Mouse (Mus musculus): Measurements from ENCODE around the gene Smtnl2.
"Not testable (repeated sequence)": the region's sequence is repeated elsewhere in the genome, so short reads cannot be mapped to it uniquely, and the experiment has no call there.

Smtnl2 gene

DNA sequence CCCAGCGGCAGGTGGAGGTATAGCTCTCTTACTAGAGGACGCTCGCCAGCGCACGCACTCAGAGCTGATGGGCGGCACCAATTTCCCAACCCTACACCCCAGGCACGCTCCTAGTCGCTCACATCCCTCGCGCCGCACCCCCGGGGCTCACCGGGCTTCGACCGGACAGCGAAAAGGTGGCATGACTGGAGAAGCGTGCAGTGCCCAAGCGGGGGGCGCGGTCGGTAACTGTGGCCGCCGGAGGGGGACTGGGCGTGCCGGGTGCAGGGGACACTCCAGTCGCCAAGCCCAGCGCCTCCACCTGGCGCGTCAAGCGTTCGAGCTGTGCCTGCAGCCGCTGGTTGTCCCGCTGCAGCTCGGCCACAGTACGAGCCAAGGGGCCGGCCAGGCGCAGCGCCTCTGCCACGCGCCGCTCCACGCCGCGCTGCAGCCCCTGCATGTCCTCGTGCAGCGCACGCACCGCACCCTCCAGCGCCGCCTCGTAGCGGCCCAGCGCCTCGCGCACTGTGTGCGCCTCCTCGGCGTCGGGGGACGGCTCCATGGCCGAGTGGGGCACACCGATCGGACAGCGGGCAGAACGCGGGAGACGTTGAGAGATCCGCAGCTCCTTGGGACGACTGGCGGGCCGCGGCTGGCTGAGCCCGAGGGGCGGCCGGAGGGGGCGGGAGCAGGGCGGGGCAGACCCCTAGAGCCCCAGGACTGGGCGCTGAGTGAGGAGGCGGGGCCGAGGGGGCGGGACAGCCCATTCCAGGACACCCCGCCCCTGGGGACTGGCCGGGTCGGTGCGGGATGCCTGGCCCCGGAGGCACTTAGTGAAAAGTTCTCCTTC is at the start of gene Smtnl2:
TSS of gene Smtnl2 (minus strand) at position 621 of the 829 bp plus-strand sequence.
- no peak for DNase-seq (ENCODE audit: low spot score)

DNA sequence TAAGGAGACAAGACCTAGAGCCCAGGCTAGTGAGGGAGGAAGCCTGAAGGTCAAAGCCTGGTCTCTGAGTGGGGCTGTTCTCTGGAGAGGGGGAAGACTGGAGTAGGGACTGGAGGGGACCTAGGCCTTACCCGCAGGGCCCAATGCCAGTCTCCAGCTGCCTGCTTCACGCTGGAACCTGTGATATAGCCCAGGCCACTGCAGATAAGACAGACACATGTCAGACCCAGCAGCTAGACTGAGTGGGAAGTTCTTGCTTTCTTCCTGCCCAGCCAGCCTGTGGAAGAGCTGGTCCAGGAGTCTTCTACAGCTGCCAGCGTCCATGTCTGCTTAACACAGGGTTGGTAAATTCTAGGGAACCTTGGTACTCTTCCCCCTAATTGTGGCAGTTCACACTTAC is 47.0 kb upstream of the Smtnl2 start:
- no peak for DNase-seq (ENCODE audit: low spot score)

DNA sequence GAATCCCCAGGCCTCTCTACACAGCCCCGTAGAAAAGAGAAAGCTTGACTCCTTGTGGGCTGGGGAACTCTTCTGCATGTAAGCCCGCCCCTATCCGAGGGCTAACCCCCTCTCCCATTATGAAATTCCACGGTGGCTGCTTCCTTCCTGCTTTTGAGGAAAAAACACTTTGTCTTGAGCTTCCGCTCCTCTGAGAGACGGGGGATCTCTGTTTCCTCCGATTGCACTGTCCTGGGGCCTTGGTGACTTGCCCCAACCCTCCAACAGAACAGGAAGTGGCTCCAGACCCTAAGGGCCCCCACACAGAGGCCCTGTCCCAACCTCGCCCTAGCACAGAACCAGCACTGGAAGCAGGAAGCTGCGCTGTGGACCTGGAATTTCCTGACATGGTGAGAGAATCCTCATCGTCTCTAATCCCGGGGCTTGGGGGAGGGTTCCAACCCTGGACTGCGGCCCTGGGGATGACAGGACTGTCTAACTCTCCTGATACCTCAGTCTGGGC is 46.5 kb upstream of the Smtnl2 start:
- no peak for DNase-seq (ENCODE audit: low spot score)

DNA sequence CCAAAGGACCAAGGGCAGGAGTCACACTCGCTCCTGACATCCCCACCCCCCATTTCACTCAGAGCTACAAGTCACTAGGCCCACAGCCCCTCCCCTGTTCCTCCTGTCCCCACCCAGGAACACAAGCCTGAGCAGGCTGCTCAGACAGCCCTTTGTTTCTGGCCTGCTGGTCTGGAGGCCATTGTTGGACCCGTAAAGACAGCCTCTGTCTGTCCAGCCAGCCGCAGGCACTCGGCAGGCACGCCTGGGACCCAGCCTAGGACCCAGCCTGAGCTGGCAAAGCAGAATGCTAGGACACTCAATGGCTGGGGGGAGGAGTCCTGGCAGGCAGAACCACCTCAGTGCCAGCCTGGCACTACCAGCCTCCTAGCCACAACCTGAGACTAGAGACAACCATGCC is 44.2 kb upstream of the Smtnl2 start:
- peak; percentile 71 for DNase-seq (ENCODE audit: low spot score)

DNA sequence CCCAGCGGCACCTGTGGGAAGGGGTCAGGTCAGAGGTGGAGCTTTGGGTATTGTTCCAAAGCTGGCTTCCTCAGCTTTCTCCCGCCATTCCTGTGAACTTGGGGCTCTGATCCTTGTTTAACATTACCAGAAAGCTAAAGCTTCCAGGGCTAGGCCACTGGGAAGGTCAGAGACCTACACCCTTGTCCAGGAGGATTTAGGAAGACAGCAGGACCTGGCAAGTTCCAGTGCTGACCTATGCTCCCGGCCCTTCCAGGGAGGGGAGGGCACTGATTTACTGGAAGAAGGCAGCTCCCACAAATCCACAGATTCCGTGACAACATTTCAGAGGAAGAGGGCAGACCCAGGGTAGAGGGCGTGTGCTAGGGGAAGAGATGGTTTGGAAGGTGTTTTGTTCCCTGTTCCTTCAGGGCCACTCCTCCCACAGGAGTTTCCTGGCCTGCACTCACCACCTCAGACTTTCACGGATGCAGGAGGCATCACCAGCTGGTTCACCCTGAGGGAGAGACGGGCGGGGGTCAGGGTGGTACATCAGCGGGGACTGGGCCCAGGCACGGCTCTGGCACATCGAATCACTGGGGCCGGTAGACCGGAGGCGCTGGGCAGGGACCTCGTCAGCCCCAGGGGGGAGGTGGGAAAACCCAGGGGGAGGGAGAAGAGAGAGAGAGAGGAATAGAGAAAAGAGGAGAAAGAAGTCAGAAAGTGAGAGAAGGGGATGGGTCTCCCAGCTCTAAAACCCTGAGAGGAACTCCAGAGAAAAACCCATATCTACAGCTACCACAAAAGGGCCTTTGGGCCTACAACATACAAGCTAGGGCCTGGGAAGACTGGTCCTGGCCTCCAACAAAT is 41.8 kb upstream of the Smtnl2 start:
- DNase-seq (ENCODE audit: low spot score), result no peak

DNA sequence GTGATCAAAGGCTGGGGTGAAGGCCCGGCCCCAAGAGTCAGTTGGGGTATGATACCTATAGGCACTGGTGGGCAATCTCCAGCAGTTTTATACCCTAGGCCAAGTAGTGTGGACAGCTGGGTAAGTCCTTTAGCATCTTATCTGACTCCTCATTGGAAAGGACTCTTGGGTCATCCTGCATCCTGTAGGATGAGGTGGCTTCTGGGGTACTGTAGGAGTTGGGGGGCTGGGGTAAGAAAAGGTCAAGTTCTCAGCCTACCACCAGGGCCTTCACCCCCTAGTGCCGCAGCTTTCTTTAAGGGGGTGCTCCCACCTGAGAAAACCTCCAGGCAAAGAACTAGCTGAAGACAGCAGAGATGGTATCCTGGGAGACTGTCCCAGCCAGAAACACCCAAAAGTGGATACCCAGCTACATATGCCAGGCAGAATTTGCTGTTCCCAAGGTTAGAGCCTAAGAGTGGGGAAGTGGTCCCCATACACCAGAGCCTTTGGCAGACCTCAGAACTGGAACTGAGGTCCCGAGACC is 40.7 kb upstream of the Smtnl2 start:
- no peak for DNase-seq (ENCODE audit: low spot score)

DNA sequence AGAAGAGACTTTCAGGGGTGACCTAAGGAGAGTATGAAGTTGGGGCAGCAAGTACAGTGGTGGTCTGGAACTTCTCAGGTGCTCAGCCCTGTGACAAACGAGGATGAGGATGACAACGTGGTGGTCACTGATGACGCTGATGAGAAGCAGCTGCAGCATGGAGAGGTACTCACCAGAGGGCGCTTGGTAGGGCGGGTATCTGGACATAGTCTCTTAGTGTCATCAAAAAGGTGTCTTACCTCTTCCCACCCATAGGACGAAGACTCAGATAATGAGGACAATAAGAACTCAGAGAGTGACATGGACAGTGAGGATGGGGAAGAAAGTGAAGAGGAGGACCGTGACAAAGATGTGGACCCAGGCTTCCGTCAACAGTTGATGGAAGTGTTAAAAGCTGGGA is 36.0 kb upstream of the Smtnl2 start:
- DNase-seq (ENCODE audit: low spot score), result no peak

DNA sequence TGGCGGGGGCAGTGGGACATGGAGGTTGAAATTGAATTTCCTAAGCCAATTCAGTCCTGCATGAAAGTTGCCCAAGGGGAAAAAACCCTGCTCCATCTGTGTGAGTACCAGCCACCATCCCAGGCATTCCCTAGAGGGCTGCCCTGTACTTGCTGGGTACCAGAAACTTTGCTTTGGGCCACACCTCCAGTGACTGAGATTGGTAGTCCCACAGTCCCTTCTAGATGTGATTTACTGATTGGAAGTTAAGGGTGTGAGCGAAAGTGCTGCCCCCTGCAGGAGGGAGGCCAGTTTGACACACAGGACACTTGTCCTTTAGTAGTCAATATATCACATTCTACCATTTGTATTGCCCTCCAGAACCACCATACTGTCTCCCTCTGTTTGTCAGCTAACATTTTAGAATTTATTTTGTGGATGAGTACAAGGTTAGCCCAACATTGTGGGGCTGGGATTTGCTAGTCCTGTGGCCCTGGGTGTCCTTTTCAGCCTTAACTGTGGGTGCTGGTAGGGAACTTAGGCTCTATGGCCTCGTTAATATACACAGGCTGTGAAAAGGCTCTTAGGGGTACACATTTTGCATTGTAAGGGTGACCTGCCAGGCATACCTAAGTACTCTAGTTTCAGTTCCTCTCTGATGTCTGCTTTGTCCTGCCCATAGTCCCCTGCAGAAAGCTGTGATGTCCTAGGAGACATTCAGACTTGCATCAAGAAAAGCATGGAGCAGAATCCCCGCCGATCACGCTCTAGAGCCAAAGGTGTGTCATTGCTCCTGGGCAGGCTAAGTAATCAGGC is 35.0 kb upstream of the Smtnl2 start:
- no peak for DNase-seq (ENCODE audit: low spot score)

DNA sequence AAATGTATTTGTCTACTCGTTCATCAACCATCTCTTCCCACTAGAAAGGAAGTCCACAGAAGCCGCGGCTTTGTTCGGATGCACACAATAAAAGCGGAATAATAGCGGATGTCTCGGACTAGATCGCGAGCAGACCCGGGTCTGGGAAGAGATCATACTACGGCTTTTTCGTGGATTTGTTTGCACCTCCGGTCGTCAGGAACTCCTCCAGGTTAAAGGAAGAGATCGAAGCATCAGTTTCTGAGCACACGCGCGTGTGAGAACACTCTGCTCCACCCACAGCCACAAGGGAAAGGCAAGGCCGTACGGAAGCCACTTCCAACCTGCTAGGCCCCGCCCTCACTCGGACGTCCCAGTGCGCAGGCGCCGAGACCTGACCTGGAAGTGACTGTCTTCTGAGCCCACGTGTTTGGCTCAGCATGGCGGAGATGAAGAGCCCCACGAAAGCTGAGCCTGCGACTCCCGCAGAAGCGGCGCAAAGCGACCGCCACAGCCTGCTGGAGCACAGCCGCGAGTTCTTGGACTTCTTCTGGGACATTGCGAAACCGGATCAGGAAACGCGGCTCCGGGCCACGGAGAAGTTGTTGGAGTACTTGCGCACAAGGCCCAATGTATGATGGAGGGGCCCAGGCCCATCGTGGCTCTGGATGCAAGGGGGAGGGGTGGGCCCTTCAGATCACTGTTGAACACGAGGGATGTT is 29.6 kb upstream of the Smtnl2 start, which contains the start of gene Mybbp1a:
TSS of gene Mybbp1a (plus strand) at position 391 of the 700 bp plus-strand sequence.
- peak; percentile 96 for DNase-seq (ENCODE audit: low spot score)

DNA sequence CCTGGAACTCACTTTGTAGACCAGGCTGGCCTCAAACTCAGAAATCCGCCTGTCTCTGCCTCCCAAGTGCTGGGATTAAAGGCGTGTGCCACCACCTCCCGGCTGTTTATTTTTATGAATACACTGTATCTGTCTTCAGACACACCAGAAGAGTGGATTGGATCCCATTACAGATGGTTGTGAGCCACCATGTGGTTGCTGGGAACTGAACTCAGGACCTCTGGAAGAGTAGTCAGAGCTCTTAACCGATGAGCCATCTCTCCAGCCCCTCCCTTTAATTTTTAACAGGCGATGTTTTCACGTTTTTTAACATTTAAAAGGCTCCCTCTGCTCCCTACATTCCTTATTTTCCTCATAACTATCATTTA is 29.1 kb upstream of the Smtnl2 start:
- DNase-seq (ENCODE audit: low spot score), result not testable (repeated sequence)

DNA sequence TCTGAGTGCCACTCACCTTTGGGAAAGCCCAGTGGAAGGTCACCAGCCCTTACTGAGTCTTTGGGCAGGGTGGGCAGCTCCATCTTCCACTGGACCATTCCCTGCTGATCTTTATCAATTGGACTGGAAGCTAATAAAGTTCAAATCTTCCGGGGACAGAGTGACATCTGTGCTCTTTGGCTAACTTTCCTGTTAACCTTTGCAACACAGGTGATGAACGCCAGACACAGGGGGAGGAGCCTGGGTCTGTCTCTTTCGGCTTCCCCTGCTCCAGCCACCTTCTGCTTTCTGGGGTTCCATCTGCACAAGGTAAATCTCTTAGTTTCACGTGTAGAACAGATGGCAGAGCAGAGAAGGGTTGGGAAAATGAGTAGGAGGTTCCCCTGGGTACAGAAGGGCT is 26.9 kb upstream of the Smtnl2 start:
- no peak for DNase-seq (ENCODE audit: low spot score)

DNA sequence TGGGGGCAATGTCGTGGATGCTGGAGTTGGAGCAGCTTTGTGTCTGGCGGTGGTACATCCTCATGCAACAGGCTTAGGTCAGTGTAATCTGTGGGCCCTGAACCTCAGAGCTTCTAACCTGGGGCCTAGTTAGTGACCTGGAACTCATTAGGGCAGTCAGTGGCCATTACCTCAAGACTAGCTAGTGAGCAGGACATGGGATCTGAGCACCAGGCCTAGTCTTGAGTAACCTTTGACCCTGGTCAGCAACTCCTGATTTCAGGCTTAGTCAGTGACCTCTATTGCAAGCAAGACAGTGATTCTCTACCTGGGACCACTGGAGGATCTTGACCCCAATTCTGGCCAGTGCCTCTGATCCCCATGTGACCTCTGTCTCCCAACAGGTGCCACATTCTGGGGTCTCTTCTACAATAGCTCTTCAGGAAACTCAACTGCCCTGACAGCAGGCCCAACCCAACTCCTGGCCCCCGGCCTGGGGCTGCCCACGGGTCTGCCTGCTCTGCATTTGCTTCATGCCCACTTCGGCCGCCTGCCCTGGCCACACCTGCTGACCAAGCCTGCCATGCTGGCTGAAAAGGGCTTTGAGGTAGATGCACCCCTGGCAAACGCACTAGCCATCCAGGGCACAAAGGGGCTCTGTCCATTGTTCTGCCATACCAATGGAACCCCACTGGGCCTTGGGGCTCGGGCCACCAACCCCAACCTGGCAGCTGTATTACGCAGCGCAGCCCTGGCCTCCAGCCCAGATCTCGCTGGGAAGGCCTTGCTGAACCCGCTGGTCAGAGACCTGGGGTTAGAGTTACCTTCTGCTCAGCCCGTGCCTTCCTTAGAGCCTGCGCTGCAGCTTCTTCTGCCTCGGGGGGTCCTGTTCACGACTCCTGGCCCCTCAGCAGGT is 25.5 kb upstream of the Smtnl2 start:
- no peak for DNase-seq (ENCODE audit: low spot score)

DNA sequence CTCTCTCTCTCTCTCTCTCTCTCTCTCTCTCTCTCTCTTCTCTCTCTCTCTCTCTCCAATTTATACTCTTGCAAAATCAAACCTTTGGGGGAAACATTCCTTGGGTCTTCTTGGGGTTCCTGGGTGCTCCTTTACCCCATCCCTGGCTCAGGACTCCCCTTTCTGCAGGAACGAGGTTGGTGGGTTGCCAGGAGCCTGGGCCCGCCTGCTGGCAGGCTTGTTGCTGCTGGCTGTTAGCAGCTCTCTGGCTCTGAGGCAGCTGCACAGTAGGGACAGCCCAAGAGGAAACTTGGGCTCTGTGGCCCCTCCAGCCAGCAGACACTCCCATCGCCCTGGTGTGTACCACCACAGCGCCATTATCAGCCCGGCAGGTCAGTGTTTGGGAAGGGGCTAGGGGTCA is 24.8 kb upstream of the Smtnl2 start:
- DNase-seq (ENCODE audit: low spot score), result no peak

DNA sequence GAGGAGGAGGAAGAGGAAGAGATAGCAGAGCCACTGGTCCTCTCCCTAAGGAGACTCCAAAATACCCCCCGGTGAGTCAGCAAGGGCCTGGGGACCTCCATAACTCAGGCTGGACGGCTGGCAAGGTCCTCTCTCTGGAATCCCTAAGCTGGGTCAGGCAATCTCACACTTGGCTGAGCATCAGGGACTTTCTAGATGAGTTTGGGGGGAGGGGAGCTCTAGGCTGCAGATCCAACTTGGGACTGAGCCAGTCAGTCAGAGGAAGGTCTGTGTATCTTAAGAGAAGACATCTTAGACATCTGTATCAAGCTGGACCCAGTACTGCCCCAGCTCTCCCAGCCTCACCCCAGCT is 24.2 kb upstream of the Smtnl2 start:
- no peak for DNase-seq (ENCODE audit: low spot score)

DNA sequence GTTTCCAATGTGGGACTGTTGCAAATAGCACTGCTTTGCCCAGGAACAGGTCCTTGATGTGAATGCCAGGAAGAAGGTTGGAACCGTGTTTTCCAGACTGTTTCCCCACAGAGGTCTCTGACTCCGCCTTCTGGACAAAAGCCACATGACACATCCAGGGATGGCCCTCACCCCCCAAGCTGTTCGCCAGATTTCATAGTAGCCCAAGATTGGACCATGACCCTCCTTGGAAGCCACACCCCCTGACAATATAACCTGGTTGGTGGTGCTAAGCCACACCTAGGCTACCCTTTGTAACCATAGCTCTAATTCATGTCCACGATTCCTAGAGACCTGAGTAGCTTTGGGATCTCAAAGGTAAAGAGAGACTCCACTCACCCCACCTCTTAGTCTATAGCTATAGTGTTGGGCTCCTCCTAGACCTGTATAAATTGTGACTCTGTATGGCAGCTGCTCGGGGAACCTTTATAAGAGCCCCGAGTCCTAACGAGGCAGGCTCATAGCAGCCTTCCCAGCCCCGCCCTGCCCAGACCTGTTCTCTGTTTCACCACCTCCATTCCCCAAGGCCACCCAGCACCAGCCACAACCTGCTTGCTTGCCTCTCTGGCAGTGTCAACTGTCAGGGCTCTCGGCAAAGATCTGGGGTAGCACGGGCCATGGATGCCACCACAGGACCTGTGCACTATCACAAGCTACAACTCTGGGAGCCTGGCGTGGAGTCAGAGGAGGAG is 23.6 kb upstream of the Smtnl2 start, which contains the start of gene Ggt6:
TSS of gene Ggt6 (plus strand) at position 564 of the 731 bp plus-strand sequence.
- no peak for DNase-seq (ENCODE audit: low spot score)

DNA sequence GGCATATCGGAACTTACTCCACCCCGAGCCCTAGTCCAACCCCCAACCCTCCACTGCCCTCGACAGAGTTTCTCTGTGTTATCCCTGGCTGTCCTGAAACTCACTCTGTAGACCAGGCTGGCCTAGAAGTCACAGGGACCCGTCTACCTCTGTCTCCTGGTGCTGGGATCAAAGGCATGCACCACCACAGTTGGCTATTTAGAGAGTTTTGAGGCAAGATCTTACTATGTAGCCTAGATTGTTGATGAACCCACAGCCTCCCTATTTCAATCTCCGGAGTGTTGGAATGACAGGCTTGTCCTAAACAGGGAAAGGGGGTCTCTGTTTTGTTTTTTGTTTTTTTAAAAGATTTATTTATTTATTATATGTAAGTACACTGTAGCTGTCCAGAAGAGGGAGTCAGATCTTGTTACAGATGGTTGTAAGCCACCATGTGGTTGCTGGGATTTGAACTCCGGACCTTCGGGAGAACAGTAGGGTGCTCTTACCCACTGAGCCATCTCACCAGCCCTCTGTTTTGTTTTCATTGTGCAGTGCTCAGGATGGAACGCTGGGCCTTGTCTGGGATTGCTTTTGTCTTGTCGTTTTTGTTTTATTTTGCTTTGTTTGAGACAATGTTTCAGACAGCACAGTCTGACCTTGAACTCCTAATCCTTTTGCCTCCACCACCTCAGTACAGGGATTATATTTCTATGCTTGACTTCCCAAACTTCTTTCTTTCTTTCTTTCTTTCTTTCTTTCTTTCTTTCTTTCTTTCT is 19.0 kb upstream of the Smtnl2 start:
- not testable (repeated sequence) for DNase-seq (ENCODE audit: low spot score)

DNA sequence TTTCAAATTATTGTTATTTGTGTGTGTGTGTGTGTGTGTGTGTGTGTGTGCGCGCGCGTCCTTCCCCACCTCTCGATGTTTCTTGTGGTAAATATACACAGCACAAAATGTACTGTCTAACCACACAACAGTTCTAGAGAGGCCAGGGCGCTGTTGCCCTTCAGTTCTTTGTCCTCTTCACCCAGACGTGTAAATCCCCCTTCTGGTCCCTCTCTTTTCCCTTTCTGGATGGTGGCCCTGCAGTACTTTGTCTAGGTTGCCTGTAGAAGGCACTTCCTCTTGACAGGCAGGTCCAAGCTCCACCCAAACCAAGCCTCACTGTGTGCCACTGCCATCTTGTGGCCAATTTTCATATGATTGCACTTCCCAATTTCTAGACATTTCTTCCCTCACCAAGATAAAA is 17.8 kb upstream of the Smtnl2 start:
- DNase-seq (ENCODE audit: low spot score), result peak; percentile 71

DNA sequence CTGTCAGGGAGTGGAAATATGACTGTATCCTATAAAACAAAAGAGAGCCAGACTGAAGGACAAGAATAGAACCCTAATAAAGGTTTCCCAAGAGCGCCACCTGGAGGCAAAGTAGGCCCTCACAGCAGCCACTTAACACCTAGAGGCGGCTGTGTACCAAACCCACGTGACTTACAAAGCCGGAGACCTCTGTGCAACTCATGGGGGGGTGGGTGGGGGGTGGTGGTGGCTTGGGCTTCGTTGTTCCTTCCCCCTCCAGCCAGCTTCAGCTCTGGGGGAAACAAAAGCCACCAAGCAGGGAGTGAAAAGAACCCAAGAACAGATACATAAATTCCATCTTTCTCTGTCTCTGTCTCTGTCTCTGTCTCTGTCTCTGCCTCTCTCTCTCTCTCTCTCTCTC is 17.2 kb upstream of the Smtnl2 start:
- no peak for DNase-seq (ENCODE audit: low spot score)

DNA sequence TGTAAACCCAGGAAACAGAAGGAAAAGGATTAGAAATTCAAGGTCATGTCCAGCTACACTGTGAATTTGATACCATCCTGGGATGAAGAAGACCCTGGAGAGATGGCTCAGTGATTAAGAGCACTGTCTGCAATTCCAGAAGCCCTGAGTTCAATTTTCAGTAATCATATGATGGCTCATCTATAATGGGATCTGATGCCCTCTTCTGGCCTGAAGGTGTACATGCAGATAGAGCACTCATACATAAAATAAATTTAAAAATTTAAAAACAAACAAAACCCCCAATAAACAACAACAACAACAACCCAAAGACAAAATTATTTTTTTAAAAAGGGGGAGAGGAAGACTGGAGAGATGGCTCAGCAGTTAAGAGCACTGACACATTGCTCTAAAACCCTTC is 15.4 kb upstream of the Smtnl2 start:
- no peak for DNase-seq (ENCODE audit: low spot score)
